Mouse (Mus musculus) adrenal gland, adult 2 months (tissue): ENCODE data around the gene Gm4788. TPM values are rescaled to one million over a fixed set of nuclear protein-coding genes. Genes with fewer than 3 reads are reported as not detected.
"Not testable (repeated sequence)": the region's sequence is repeated elsewhere in the genome, so short reads cannot be mapped to it uniquely, and the experiment has no call there.

Experiments used
- DNase-seq: peaks from one replicate; pipeline ENCODE4 v3.0.0; 2021
- long read RNA-seq: library from polyadenylated mRNA; stranded (forward); transcript quantifications from one replicate; pipeline ENCODE4 v2.0.0, GENCODE M21; 2021
- polyA plus RNA-seq: library from polyadenylated mRNA; depleted of rRNA; stranded (reverse); fragments of >200 nt; gene quantifications from 2 replicates; pipeline ENCODE4 v1.2.3, GENCODE M21; 2012; rRNA removed
- total RNA-seq, 2 experiments: library from RNA; stranded (reverse); gene quantifications; 2 replicates each; pipeline ENCODE4 v1.2.3; 2021

The Gm4788 gene
- total RNA-seq = under 1 TPM; 0.45 to 0.89 TPM
- polyA plus RNA-seq = not detected in 2 replicates
- long read RNA-seq = 0 reads

GRCm38 (mm10) chr1:139781143-139781542 lies at the start of gene Gm4788:
TSS of gene Gm4788 (minus strand) at chr1:139781243.
- no peak for DNase-seq

DNA sequence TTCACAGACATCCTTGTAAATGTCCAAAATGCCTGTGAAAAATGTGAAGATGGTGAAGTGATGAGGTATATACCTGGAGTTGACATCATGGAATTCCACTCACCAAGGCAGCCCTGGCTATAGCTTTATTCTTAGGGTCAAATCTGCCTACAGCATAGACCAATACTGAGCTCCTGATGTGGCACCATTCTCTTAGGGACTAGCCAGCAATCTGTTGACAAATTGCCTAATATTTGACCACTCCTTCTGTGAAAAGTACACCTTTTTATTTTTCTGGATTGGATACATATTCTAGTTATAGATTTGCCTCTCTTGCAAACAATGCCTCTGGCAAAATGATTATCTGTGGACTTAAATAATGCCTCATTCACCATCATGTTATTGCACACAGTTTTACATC lies 27.6 kb upstream of the Gm4788 start:
- DNase-seq = no peak

DNA sequence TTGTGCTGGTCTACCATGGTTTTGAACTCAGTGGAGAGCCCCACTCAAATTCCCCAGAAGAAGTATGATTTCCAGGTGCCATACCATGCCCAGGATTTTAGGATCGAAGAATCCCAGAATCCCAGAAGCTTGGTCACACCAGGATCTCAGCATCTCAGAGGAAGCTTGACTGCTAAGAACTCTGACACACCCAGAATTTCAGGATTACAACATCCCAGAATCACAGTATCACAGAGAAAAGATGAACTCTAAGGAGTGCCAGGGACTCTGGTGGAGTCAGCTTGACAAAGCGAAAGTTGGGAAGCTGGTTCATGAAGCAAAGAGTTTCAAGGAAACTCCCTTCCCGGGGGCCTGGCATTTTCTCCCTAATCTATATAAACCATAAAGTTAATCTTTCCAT lies 11.1 kb downstream of the Gm4788 start:
- DNase-seq = not testable (repeated sequence)

DNA sequence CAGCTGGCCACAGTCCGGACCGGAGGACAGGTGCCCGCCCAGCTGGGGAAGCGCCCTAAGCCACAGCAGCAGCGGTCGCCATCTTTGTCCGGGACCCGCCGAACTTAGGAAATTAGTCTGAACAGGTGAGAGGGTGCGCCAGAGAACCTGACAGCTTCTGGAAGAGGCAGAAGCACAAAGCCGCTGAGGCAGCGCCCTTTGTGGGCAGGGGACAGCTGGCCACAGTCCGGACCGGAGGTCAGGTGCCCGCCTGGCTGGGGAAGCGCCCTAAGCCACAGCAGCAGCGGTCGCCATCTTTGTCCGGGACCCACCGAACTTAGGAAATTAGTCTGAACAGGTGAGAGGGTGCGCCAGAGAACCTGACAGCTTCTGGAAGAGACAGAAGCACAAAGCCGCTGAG lies 64.4 kb downstream of the Gm4788 start:
- not testable (repeated sequence) for DNase-seq

DNA sequence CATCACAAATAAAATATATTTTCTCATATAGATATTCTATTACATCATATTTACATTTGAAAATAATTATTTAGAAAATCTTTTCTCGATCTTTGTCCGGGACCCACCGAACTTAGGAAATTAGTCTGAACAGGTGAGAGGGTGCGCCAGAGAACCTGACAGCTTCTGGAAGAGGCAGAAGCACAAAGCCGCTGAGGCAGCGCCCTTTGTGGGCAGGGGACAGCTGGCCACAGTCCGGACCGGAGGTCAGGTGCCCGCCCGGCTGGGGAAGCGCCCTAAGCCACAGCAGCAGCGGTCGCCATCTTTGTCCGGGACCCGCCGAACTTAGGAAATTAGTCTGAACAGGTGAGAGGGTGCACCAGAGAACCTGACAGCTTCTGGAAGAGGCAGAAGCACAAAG lies 64.8 kb downstream of the Gm4788 start:
- not testable (repeated sequence) for DNase-seq

- not testable (repeated sequence) for DNase-seq
Observed at GRCm38 (mm10) chr1:139649921-139650320, 131.1 kb downstream of the Gm4788 start.

Other genes starting within 250 kb of the Gm4788 start
- gene Cfhr1, start 221.0 kb downstream of the Gm4788 start, total RNA-seq = under 1 TPM in 1 of 2 experiments, not detected in 1; 0.37 TPM
- gene Cfhr1, start 221.0 kb downstream of the Gm4788 start, polyA plus RNA-seq = not detected in 2 replicates
- gene Cfhr2, start 77.5 kb upstream of the Gm4788 start, total RNA-seq = 1 to 10 TPM; 3.3 to 4.0 TPM
- not detected in 2 replicates for gene Cfhr2, start 77.5 kb upstream of the Gm4788 start, polyA plus RNA-seq